Mouse (Mus musculus) CH12.LX (cell line): Measurements from ENCODE around the gene Kri1.

Source experiments
- CTCF ChIP-seq, 2 experiments: IDR thresholded peaks in 1 of 2; conservative IDR thresholded peaks in 1 of 2; 2 replicates each; pipeline ENCODE4 v1.5.1; 2011 to 2012; ENCODE audit warnings: low read depth in 2 of 2, low read length in 2 of 2, improper control_type of control experiment in 1 of 2, inconsistent platforms in 1 of 2, mild to moderate bottlenecking in 1 of 2, moderate library complexity in 1 of 2
- ELF1 ChIP-seq: IDR thresholded peaks from 2 replicates; pipeline ENCODE4 v1.6.1; 2014; ENCODE audit warnings: low read depth, mild to moderate bottlenecking, inconsistent platforms, low read length, improper control_type of control experiment
- EP300 ChIP-seq: IDR thresholded peaks from 2 replicates; pipeline ENCODE4 v1.6.1; 2011; ENCODE audit warnings: low read length, improper control_type of control experiment
- MXI1 ChIP-seq: IDR thresholded peaks from 2 replicates; pipeline ENCODE4 v1.6.1; 2011; ENCODE audit warnings: mild to moderate bottlenecking, low read depth, low read length, improper control_type of control experiment
- SMC3 ChIP-seq: IDR thresholded peaks from 2 replicates; pipeline ENCODE4 v1.6.1; 2011; ENCODE audit warnings: low read depth, low read length, improper control_type of control experiment
- TCF12 ChIP-seq: IDR thresholded peaks from 2 replicates; pipeline ENCODE4 v1.6.1; 2014; ENCODE audit warnings: low read depth, mild to moderate bottlenecking, inconsistent platforms, low read length, improper control_type of control experiment
- USF1 ChIP-seq: IDR thresholded peaks from 2 replicates; pipeline ENCODE4 v1.6.1; 2014; ENCODE audit warnings: low read depth, mild to moderate bottlenecking, inconsistent platforms, low read length, improper control_type of control experiment
- ZC3H11A ChIP-seq: IDR thresholded peaks from 2 replicates; pipeline ENCODE4 v1.6.1; 2012; ENCODE audit warnings: low read depth, mild to moderate bottlenecking, inconsistent platforms, low read length, improper control_type of control experiment

GRCm38 (mm10) chr9:21275727-21276126 is 12.0 kb downstream of the Kri1 start:
- TF ChIP-seq CTCF (conservative IDR thresholded peaks at IDR 0.05 in 1 of 2, IDR thresholded peaks at IDR 0.05 in 1 of 2; ENCODE audit: low read depth in 2 of 2, low read length in 2 of 2) (no peak), SMC3 (no peak), USF1 (no peak), ELF1 (no peak), ZC3H11A (no peak), TCF12 (no peak), MXI1 (no peak), EP300 (no peak)
